Mouse (Mus musculus): ENCODE measurements around the gene Prrx1. TPM values are rescaled to one million over a fixed set of nuclear protein-coding genes. Genes with fewer than 3 reads are reported as not detected.

Gene Prrx1
- total RNA-seq (2015; ENCODE audit: low replicate concordance) (0.42 TPM in 1 of 2 replicates, not detected in the other), total RNA-seq (2017; ENCODE audit: low replicate concordance) (0.51 TPM in 1 of 2 replicates, not detected in the other)

DNA sequence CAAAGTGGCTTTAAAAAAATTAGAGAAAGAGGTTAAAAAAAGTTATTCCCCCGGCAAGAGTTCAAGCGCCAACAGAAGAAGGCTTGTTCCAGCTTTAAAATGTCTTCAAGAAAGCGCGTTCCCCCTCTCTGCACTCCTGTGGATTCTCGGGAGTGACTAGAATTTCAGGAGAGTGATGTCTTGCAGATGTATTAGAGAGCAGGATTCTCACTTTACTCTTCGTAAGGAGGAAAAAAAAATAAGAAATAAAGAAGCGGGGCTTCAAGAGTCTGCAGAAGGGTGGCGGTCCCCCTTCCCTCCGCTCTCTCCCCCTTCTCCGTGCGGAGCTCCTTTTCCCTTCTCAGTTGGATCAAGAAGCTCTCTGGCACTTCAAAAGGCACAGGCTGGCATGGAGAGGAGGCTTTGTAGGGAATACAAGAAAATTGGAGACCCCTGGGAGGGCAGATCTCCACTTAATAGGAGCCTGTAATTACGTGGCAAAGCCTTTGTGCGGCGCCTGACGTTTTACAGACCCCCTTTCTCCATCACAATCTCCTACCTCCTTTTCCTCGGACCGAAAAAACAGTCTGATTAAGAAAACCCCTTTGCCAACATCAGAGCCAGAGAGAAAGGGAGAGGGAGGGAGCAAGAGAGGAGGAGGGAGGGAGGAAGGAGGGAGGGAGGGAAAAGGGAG is at the start of gene Prrx1:
TSS of gene Prrx1 (minus strand) at position 610 of the 673 bp plus-strand sequence.
- no peak for ATAC-seq (replicated peaks; ENCODE audit: low FRiP score, poor library complexity, severe bottlenecking)

DNA sequence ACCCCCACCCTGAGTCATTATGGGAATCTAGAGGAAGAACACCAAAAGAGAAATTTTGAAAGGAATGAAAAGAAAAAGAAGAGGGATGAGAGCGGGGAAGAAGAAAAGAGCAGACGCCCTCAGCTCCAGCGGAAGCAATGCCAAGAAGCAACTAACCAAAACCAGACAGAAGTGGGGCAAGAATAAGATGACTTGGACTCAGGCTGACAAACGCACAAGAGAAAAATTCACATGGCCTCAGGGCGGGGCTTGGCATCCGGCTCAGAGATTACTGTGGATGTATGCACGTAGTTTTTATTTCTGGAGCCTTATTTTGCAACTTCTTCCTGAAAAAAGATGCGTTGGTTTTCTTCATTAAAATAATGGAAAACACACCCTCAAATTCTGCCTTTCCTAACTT is 48.7 kb upstream of the Prrx1 start:
- no peak for ATAC-seq (replicated peaks; ENCODE audit: low FRiP score, poor library complexity, severe bottlenecking)

DNA sequence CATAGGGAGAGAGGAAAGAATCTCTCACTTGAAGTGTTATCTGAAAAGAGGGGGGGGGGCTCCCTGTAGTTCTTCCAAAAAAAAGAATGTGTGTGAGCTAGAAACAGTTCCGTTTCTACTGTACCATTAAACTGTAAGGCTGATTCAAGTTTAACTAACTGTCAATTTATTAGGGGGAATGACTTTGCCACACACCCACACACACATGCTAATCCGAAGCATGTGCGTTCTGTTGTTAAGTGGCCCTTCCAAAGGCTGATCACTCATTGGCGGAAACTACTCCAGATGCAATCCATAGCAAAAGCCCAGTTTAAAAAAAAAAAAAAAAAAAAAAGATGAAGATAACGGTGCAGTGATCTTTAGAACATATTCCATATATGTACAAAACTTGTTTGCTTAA is 47.9 kb upstream of the Prrx1 start:
- ATAC-seq (replicated peaks; ENCODE audit: low FRiP score, poor library complexity, severe bottlenecking): no peak

DNA sequence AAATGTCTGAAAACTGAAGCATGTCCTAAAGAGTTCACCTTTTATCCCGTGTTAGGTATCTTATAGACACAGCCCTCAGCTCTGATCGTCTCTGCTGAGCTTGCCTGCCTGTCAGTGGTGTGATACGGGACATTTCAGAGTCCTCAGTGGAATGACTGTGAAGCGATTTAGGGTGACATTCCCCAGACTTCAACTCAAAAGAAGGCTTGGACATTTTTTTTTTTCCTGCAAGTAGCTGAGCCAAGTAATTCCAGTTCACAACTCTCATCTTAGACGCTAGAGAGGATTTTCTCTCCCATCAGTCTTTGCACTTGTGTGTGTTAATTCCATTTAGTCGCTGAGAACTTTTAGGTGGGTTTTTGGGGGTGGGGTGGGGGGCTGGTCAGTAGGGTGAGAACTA is 47.3 kb upstream of the Prrx1 start:
- ATAC-seq (replicated peaks; ENCODE audit: low FRiP score, poor library complexity, severe bottlenecking): no peak

DNA sequence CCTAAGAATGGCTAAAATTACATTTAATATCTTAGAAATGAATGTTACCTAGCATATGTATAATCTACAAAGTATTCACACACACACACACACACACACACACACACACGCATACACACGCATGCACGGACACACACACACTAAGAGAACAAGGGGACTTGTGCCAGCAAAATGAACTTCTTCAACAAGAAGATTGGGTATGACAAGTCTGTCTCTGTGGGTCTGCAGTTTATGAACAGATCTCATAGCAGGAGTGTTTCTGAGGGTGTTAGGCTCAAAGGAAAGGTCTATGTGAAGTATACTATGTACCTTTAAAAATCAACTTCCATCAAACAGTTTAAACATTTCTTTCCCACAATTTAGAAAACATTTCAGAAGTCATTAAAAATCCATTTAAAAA is 46.0 kb upstream of the Prrx1 start:
- ATAC-seq (replicated peaks; ENCODE audit: low FRiP score, poor library complexity, severe bottlenecking): no peak

DNA sequence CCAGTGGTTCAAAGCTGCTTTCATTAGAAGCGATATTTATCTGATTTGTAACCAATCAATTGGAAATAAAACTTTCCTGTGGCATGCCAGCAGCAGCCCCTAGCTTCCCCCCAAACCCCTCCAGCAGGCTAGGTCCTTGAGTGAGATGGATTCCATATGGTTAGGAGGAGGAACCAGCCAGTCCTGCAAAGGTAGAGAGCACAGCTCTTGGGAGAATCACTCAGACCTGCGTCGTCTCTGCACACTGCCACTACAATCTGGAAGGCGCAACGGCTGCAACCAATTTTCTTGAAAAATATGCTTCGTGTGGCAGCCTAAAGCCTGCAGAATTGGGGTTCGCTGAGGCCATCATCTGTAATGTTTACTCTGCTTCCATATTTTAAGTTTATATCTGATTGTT is 44.7 kb upstream of the Prrx1 start:
- ATAC-seq (replicated peaks; ENCODE audit: low FRiP score, poor library complexity, severe bottlenecking): no peak

DNA sequence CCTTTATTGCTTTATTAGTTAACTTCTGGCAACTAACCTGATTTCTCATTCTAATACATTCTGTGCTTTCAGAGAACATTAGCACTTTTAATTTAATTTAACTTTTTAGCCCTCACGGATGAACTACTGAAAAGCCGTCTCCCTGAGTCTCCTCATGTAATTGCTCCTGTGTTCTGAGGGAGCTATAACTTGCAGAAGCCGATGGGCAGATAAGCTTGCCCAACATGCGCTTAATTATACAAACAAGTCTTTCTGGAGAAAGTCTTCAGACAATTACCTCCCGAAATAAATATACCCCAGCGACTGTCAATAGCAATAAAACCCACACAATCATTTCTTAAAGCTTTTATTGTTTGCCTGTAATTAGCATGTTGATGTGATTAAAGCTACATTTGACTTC is 44.2 kb upstream of the Prrx1 start:
- no peak for ATAC-seq (replicated peaks; ENCODE audit: low FRiP score, poor library complexity, severe bottlenecking)

DNA sequence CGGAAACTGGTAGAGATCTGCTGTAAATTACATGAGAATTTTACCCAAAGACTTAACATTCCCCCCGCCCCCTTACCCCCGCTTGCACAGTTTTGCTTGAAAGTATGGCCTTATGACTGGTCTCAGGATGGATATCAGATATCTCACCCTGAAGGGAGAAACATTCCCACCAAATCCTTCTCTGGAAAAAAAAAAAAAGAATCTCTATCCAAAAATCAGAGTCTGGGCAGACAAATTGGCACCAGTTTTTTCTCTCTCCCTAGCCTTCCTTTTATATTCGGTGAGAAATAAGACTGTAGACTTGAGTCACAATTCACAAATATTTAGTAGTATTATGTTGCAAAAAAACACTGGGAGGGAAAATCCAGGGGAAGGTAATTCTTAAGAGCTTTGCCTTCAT is 42.7 kb upstream of the Prrx1 start:
- no peak for ATAC-seq (replicated peaks; ENCODE audit: low FRiP score, poor library complexity, severe bottlenecking)

DNA sequence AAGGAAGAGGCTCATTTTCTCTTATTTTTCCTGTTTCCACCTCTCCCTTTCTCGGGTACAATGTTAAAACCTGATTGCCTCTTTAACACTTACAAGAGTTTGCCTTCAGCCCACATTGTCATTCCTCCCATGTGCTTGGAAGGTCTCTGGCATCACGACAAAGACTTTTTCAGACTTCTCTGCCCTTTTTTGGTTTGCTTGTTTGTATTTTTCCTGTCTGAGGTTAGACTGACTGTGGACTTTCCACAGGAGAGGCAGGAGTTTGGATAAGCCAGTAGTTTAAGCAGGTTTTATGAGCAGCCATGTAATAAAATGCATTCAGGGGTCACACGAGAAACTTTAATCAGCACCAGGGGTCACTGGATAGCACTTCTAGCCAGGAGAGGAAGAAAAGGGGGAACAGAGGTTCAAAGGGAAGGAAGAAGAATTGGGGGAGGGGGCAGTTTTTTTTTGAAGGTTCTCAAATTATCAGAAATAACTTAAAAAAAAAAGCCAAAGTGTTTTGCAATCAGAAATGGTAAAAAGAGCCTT is 42.2 kb upstream of the Prrx1 start:
- ATAC-seq (replicated peaks; ENCODE audit: low FRiP score, poor library complexity, severe bottlenecking): no peak

DNA sequence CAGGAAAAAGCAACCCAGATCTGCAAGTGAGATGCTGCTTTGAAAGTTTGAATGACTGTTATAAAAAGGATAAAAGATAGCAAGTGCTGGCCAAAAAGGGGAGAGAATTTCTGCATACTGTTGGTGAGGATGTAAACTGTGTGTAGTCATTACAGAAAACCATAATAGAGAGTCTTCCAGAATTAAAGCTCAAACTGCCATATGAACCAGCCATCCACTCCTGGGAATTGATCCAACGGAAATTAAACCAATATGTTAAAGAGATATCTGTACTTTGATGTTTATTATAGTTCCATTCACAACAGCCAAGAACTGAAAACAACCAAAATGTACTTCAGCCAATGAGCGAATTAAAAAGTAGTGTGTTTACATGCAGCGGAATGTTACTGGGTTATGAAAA is 37.5 kb upstream of the Prrx1 start:
- no peak for ATAC-seq (replicated peaks; ENCODE audit: low FRiP score, poor library complexity, severe bottlenecking)

DNA sequence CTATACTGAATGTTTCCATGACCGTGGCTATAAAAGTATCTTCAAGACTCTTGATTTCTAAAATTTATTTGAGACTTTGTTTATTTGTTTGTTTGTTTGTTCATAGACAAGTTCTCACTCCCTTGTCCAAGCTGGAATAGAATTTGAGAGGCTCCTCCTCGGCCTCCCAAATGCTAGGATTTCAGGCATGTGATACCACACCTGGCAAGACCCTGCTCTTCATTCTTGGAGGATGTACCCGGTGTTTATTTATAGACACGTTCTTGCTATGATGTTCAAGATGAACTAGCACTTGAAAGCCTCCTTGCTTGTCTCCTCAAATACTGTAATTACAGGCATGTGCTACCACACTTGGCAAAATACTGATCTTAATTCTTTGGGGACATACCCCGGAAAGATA is 32.0 kb upstream of the Prrx1 start:
- ATAC-seq (replicated peaks; ENCODE audit: low FRiP score, poor library complexity, severe bottlenecking): no peak

DNA sequence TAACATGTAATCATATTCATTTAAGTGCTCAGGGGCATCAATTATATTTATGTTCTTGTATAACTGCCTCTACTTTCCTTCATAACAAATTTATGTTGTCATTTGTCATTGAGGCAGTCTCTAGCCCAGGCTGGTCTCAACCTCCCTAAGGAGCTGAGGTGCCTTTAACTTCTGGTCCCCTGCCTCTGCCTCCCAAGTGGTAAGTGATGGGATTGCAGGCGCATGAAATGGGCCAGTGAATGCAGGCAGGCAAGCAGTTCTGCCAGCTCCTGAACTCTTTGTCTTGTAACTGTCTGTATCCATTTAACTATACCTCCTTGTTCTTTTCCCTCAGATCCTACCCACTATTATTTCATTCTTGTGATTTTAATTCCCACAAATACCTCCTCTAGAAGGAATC is 31.4 kb upstream of the Prrx1 start:
- no peak for ATAC-seq (replicated peaks; ENCODE audit: low FRiP score, poor library complexity, severe bottlenecking)

DNA sequence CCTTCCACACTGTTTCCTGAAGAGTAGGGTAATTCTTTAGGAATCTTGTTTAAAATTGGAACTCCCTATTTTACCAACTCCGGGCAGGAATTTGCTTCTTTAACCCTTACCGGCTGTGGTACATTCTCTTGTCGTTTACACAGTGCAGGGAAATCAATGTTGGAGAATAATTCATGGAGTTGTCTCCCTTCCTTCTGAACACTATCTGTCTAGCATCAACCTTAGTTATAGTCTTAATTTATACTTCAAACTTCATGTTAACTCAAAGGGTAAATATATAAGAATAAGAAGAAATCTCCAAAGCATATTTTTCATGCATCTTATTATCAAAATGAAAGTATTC is 25.7 kb upstream of the Prrx1 start:
- no peak for ATAC-seq (replicated peaks; ENCODE audit: low FRiP score, poor library complexity, severe bottlenecking)

DNA sequence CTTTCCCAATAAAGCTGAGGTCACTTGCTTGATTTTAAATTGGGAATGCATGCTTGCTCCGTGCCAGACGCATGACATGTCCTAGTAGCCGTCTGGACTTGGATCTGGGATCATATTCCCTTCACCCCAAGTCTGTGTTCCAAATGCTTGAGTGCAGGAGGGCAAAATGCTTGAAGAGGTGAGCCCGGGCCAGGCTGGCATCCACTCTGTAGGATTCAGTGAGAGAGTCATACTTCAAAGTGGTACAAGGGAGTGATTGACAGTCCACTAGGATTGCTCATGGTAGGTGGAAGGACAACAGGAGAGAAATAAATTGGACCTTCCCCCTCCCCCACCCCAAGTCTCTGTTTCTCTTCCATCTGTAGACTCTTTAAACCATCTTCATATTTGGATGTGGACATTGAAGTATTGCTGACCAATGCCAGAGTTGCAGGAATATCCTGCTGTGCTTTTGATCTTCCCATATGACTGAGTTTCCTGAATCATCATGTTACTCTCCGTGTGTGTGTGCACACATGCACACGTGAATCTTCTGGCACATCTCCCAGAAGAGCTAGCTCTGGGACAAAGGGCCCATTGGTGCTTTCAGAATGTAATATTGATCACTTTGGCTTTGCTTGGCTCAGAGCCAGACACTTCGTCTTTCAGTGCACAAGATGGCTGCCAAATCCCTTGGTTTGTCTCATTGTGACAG is 25.2 kb upstream of the Prrx1 start:
- no peak for ATAC-seq (replicated peaks; ENCODE audit: low FRiP score, poor library complexity, severe bottlenecking)

DNA sequence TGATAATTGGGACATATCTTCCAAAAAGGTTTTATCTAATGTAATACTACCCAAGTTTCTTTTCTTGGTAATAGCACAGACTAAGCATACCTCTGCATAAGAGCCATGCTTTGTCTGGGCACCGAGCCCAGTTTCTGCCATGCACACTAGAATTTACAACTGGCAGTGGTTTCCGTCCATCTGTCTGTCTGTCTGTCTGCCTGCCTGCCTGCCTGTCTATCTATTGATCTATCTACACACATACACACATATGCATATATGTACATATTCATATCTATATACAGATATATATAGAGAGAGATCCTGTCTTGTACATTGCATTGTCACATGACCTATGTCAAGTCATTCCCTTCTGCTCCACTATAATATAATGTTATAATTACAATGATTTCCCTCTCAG is 24.3 kb upstream of the Prrx1 start:
- no peak for ATAC-seq (replicated peaks; ENCODE audit: low FRiP score, poor library complexity, severe bottlenecking)

DNA sequence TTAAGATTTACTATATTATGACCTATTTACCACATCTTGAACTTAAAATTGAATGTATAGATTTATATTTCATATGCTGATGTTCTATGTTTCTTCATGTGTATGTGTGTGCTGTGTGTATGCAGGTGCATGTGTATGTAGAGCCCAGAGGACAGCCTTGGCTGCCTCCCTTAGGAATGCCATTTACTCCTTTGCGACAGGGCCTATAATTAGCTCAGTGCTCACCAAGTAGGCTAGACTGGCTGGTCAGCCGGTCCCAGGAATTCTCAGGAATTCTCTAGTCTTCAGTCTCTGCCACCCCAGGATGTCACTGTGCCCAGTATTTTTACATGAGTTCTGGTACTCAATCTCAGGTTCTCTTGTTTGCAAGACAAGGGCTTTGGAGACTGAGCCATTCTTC is 13.8 kb upstream of the Prrx1 start:
- no peak for ATAC-seq (replicated peaks; ENCODE audit: low FRiP score, poor library complexity, severe bottlenecking)

DNA sequence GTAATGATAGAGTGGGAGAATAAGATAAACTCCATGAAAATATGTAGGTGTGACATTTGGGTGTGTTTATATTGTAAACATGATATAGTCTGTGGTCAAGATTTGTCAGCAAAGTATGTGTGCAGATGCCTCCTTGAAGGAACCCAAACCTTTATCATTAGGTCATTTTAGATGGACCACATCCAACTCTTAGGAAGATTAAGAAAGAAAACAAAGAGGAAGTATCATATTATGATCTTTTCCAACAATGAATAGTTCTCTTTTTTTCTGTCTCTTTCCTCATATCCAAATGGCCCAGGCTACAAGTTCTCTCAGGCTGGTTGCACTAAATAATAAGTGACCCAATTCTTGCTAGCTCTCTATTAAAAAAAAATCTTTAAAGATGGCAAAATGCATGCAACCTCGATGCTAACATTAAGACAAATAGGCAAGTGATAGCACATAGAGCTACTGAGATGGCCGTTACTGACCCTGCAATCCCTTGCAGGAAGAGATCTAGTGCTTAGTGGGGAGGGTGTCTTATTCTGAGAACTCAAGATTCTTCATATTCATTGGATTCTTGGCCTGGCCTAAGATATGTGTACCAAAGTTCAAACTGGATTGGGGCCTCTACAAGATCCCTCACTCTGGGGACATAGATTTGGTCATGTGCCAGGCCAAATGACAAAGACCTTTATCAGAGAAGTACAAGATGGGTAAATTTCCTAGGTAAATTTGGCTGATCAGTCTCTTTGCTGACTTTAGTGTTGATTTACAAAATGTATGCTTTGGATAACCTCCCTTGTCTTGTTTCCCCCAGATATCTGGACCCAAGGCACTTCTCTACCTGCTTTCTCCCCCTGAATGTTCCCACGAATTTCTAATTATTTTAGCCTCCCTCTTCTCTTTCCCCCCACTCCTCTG is 6.4 kb upstream of the Prrx1 start:
- ATAC-seq (replicated peaks; ENCODE audit: low FRiP score, poor library complexity, severe bottlenecking): no peak

DNA sequence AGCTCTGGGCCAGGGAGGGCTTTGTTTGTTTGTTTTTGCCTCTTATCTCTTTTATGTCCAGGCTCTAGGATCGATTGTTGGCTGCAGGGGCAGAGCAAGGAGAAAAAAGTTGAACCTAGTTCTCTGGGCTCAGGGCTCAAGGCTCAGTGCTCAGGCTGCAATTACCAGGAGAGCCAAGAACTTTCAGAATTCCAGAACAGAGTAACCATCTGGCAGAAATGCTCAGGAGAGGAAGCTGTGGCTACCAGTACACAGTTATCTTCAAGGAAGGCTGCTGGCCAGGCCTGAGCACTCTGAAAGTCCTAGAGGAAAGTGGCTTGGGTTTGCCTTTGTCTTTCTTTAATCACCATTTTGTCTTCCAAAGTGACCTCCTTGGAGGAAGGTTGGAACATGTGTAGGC is 3.4 kb upstream of the Prrx1 start:
- no peak for ATAC-seq (replicated peaks; ENCODE audit: low FRiP score, poor library complexity, severe bottlenecking)

DNA sequence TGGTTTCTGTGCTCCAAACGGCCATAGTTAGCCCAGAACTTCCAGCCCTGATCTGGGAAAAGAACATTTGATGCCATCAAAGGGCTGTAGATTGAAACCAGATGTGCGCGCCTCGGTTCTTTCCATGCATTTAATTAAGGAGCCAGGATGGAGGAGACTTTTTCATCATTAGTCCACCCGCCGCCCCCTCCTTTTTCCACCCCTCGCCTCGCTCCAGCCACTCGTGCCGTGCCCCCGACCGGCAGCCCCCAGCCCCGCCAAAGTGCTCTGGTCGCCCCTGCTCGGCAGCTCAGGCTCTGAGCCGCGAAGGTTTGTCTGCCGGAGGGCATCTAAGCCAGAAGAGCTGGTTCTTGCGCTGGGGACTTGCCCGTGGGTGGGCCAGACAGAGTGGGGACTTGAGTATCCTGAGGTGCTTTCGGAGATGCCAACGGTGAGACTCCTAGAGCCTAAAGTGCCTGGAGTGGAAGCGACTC is 1.4 kb upstream of the Prrx1 start:
- 0 out of 2 replicates have a peak, but pooled peaks have one; percentile 32 for ATAC-seq (replicated peaks; ENCODE audit: low FRiP score, poor library complexity, severe bottlenecking)

DNA sequence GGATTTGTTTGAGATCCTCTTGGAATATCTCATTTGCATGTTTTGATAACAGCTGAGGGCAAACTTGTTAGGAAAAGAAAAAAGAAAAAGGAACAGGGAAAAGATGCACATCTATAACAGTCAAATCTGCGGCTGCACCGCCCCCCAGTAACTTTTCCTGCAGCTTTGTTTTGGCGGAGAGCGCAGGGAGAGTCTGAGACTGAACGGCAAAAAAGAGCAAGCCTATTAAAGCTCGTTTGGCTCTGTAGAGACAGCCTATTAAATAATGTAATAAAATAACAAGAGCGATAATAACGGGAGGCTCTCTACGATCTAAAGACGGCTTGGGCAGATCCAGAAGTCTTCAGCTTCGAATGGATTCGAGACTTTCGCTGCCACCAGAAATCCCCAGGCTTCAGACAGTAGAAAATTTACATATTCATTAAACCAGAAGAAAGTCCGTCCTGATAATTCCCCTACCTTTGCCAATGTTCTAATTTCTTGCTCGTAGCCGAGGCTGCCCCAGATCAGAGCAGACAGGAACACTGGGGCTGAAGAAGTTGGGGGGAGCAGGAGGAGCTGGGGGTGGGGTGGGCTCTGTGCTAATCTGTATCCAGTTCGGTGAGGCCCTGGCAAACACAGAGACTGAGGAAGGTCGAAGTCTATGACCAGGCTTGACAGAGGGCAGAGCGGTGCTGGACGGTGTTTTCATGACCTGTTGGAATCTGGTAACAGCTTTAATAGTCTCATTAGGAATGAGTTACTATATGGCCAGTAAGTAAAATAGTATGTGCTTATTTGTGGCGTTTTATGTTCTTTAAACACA is 613 bp upstream of the Prrx1 start:
- no peak for ATAC-seq (replicated peaks; ENCODE audit: low FRiP score, poor library complexity, severe bottlenecking)

Measured in erythroid progenitor cell, adult 5-6 weeks (primary cell).